ENCODE assay signal across 8 mouse cellular contexts in the genomic region with DNA sequence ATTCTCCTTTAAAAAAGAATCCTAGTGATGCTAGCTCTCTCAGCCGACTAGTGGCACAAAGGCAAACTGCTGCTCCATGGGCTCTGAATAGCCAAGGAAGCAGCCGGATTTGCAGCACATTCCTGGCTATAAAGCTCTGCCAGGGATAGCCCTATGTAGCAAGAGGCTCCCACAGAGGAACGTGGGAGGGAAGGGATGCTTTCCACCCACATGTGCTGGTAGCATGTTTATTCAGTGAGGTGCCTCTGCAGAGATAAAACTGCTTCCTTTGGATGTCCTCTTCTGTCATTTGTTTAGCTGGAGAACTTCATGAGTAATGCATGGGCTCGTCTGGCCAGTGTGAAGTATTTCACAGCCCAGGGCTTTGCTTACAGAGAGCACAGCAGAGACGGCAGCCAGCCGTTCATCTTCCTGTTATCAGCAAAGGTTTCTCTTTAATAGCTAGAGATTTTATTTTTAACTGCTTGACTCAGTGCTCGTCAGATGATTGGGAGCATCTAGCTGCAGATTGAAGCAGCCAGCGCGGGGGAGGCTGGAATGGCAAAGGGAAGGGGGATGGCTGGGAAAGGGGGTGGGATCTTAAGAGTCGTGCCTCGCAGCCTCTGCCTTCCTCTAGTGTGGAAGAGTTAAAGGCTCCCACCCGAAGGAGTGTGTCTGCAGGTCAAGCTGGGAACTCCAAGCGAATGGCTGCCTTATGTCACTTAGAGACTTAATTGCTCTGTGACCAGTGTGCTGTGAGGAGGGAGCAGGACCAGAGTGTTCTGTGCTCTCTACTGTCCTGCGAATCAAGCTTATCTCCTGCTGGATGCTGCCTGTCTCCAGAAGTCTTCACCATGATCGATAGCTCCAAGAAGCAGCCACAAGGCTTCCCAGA.
DNase-seq lines count a peak whose midpoint lies in the region; ATAC-seq and TF ChIP-seq lines count a peak whose summit lies in the region.

No protein-coding gene starts in this region.

- peak; percentile 61 for DNase-seq in ZHBTc4 (ENCODE audit: low read depth, low spot score)
- peak; percentile 82 for DNase-seq in embryo, embryonic 10 days (ENCODE audit: low spot score)
- DNase-seq in gastrocnemius, adult 8-10 months (ENCODE audit: low spot score in 2 of 2): peak; percentile 52 to 54
- peak; percentile 28 for DNase-seq in hindlimb bud, embryonic 11.5 days (ENCODE audit: extremely low spot score, low read depth, low spot score)
- peak; percentile 81 to 84 for DNase-seq in left cerebral cortex, adult 2 months (ENCODE audit: extremely low spot score in 1 of 2, low spot score in 2 of 2)
- DNase-seq in lung, postnatal 25 days (ENCODE audit: low spot score): peak; percentile 74
- DNase-seq in right cerebral cortex, postnatal 25 days: peak; percentile 83

- peak overlapping the region; percentile 70 for H3K4me3 ChIP-seq in left cerebral cortex, adult 2 months

- peak; percentile 95 for TF ChIP-seq CTCF in left cerebral cortex, adult 2 months (IDR thresholded peaks at IDR 0.05)

- no peak for ATAC-seq in monocyte, adult 5-6 weeks (replicated peaks; ENCODE audit: insufficient number of reproducible peaks, low FRiP score, low TSS enrichment, poor library complexity, severe bottlenecking)

- peak overlapping the region; percentile 94 for H3K27ac ChIP-seq in left cerebral cortex, adult 2 months

- intact Hi-C loops in left cerebral cortex, adult 2 months (cut with DNase I): loop anchor here (1.0 to 5.0 kb wide), 3 partner anchors 101 to 198 kb away; a partner anchor contains a TSS

Comparison
In these comparisons a context has a peak if more than half of its experiments do, and no peak if none do; other contexts are left out.
1. DNase-seq: peak in every context shown above with its lines; median percentile 83 in right cerebral cortex, postnatal 25 days; 82 in left cerebral cortex, adult 2 months; 82 in embryo, embryonic 10 days; 74 in lung, postnatal 25 days; 61 in ZHBTc4; 53 in gastrocnemius, adult 8-10 months; 28 in hindlimb bud, embryonic 11.5 days.